Comparison of ENCODE assay signal across 19 mouse cellular contexts in genomic region chr5:40441239-40441638, GRCm38 (mm10).
"Had no signal": no experiment of that assay in that cellular context is flagged by ENCODE, and none has a peak within 500 bp of the region (broad histone marks: within the 10 kb centered on the region; RNA-seq: fewer than 3 reads in every experiment).

No protein-coding gene starts in this region.

- H3K36me3 ChIP-seq: kidney, embryonic 15.5 days; limb, embryonic 10.5 days; limb, embryonic 13.5 days; liver, embryonic 12.5 days; liver, embryonic 15.5 days; lung, embryonic 15.5 days; midbrain, embryonic 12.5 days had no signal

- ATAC-seq: liver, embryonic 12.5 days had no signal

- H3K27me3 ChIP-seq: kidney, embryonic 15.5 days; limb, embryonic 13.5 days; liver, embryonic 12.5 days; liver, embryonic 15.5 days; lung, embryonic 15.5 days; megakaryocyte, embryonic 14.5 days; midbrain, embryonic 12.5 days had no signal

- H3K27ac ChIP-seq: kidney, embryonic 15.5 days; layer of hippocampus, adult 2 months; limb, embryonic 10.5 days; limb, embryonic 13.5 days; liver, embryonic 12.5 days; liver, embryonic 15.5 days; lung, embryonic 15.5 days; midbrain, embryonic 12.5 days had no signal

- H3K4me3 ChIP-seq: kidney, embryonic 15.5 days; layer of hippocampus, adult 2 months; limb, embryonic 10.5 days; limb, embryonic 13.5 days; liver, embryonic 12.5 days; liver, embryonic 15.5 days; lung, embryonic 15.5 days; megakaryocyte, embryonic 14.5 days; midbrain, embryonic 12.5 days had no signal

- H3K4me2 ChIP-seq: kidney, embryonic 15.5 days; limb, embryonic 13.5 days; liver, embryonic 12.5 days; liver, embryonic 15.5 days; lung, embryonic 15.5 days; midbrain, embryonic 12.5 days had no signal

- H3K9ac ChIP-seq: kidney, embryonic 15.5 days; limb, embryonic 13.5 days; liver, embryonic 12.5 days; liver, embryonic 15.5 days; lung, embryonic 15.5 days; midbrain, embryonic 12.5 days had no signal

- H3K4me1 ChIP-seq: kidney, embryonic 15.5 days; limb, embryonic 10.5 days; limb, embryonic 13.5 days; liver, embryonic 12.5 days; liver, embryonic 15.5 days; lung, embryonic 15.5 days; megakaryocyte, embryonic 14.5 days; midbrain, embryonic 12.5 days had no signal

- DNase-seq: kidney, adult 11 months; kidney, adult 8-10 months; kidney, postnatal 14 days; layer of hippocampus, adult 9-11 months; liver; lung, adult 18-20 months; lung, postnatal 10 days; lung, postnatal 36 days; thymus, adult 18-20 months; thymus, postnatal 36 days had no signal

- H3K9me3 ChIP-seq: kidney, embryonic 15.5 days; limb, embryonic 10.5 days; limb, embryonic 13.5 days; liver, embryonic 12.5 days; liver, embryonic 15.5 days; lung, embryonic 15.5 days; megakaryocyte, embryonic 14.5 days; midbrain, embryonic 12.5 days had no signal
